Mouse (Mus musculus): ENCODE results near the gene Cadm3. TPM values are rescaled to one million over a fixed set of nuclear protein-coding genes. Genes with fewer than 3 reads are reported as not detected.

Cadm3 gene
- polyA plus RNA-seq, 1 experiment from 2014 or later = 4.9 TPM

- DNase-seq (no peak), ATAC-seq (ENCODE audit: insufficient read depth) (no peak)
- H3K36me3 ChIP-seq (ENCODE audit: insufficient read depth) = no peaks in the 10 kb centered on the region
- H3K4me1 ChIP-seq (ENCODE audit: insufficient read depth) = no peaks in the 10 kb centered on the region
- H3K27ac ChIP-seq (ENCODE audit: low read depth) = no peak overlapping the region
- no peak overlapping the region for H3K4me3 ChIP-seq (ENCODE audit: low read depth, low read length)
- no peak for TF ChIP-seq CTCF (IDR thresholded peaks at IDR 0.05; ENCODE audit: low read depth)
- H3K4me2 ChIP-seq = no peak overlapping the region
- H3K27me3 ChIP-seq (ENCODE audit: insufficient read depth, low read length) = no peaks in the 10 kb centered on the region
- 63% methylated on average over 4 of the region's 4 CpGs for WGBS
- no peak overlapping the region for H3K9ac ChIP-seq
- no peaks in the 10 kb centered on the region for H3K9me3 ChIP-seq (ENCODE audit: low read depth, low read length)
Measured at GRCm38 (mm10) chr1:173359590-173360290, 7.8 kb downstream of the Cadm3 start.

- Histone ChIP-seq H3K4me2 (no peak overlapping the region), H3K27ac (ENCODE audit: low read depth) (no peak overlapping the region), H3K27me3 (ENCODE audit: insufficient read depth, low read length) (no peaks in the 10 kb centered on the region), H3K9me3 (ENCODE audit: low read depth, low read length) (no peaks in the 10 kb centered on the region), H3K36me3 (ENCODE audit: insufficient read depth) (no peaks in the 10 kb centered on the region), H3K4me1 (ENCODE audit: insufficient read depth) (no peaks in the 10 kb centered on the region), H3K9ac (no peak overlapping the region), H3K4me3 (ENCODE audit: low read depth, low read length) (no peak overlapping the region)
- ATAC-seq (ENCODE audit: insufficient read depth) = no peak
- DNase-seq = no peak
- no peak for TF ChIP-seq CTCF (IDR thresholded peaks at IDR 0.05; ENCODE audit: low read depth)
- 48% methylated on average over 4 of the region's 4 CpGs for WGBS
Measured at GRCm38 (mm10) chr1:173357799-173358198, 9.7 kb downstream of the Cadm3 start.

- 79% methylated on average over 2 of the region's 2 CpGs for WGBS
Measured at GRCm38 (mm10) chr1:173356699-173357098, 10.8 kb downstream of the Cadm3 start.

DNA sequence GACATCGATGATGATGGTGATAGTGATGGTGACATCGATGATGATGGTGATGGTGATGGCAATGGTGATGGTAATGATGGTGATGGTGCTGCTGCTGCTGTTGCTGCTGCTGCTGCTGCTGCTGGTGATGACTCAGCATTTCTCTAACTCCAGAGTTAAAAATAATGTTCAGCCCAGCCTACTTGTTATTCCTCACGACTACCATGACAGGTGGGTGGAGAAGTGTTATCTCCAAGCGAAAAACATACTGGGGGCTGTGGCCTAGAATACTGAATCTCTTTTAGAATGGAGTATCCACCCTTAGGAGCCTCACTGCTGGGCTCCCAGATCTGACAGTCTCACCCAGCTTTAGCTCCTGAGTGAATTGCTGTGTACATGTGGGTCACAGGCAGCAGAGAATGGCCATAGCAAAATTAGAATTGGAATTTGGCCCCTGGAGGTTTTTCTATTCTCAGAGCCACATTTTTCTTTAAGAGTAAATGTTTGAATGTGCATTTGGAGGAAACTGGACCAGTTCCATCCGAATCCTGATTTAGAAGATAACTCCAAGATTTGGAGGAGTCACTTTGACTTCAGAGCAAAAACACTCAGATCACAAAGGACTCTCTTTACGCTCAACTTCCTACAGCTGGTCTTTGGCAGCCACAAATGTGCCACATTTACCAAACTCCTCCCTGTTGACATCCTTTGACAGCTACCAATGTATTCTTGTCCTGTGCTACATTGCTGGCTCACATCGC, 12.2 kb downstream of the Cadm3 start:
- DNase-seq (no peak), ATAC-seq (ENCODE audit: insufficient read depth) (no peak)
- H3K27ac ChIP-seq (ENCODE audit: low read depth) = no peak overlapping the region
- no peak overlapping the region for H3K4me3 ChIP-seq (ENCODE audit: low read depth, low read length)
- H3K9me3 ChIP-seq (ENCODE audit: low read depth, low read length) = no peaks in the 10 kb centered on the region
- 73% methylated on average over 7 of the region's 7 CpGs for WGBS
- no peaks in the 10 kb centered on the region for H3K4me1 ChIP-seq (ENCODE audit: insufficient read depth)
- no peak overlapping the region for H3K9ac ChIP-seq
- no peaks in the 10 kb centered on the region for H3K36me3 ChIP-seq (ENCODE audit: insufficient read depth)
- H3K4me2 ChIP-seq = no peak overlapping the region
- no peak for TF ChIP-seq CTCF (IDR thresholded peaks at IDR 0.05; ENCODE audit: low read depth)
- H3K27me3 ChIP-seq (ENCODE audit: insufficient read depth, low read length) = no peaks in the 10 kb centered on the region

More at GRCm38 (mm10) chr1:173356699-173357098, 10.8 kb downstream of the Cadm3 start:
- Histone ChIP-seq H3K36me3 (ENCODE audit: insufficient read depth) (no peaks in the 10 kb centered on the region), H3K9ac (no peak overlapping the region), H3K4me1 (ENCODE audit: insufficient read depth) (no peaks in the 10 kb centered on the region), H3K9me3 (ENCODE audit: low read depth, low read length) (no peaks in the 10 kb centered on the region), H3K4me3 (ENCODE audit: low read depth, low read length) (no peak overlapping the region), H3K4me2 (no peak overlapping the region), H3K27me3 (ENCODE audit: insufficient read depth, low read length) (no peaks in the 10 kb centered on the region), H3K27ac (ENCODE audit: low read depth) (no peak overlapping the region)
- ATAC-seq (ENCODE audit: insufficient read depth) = no peak
- DNase-seq = no peak
- no peak; the same call in 1 of the 2 replicates for TF ChIP-seq CTCF (IDR thresholded peaks at IDR 0.05; ENCODE audit: low read depth)

GRCm38 (mm10) chr1:173350372-173350957, 17.0 kb downstream of the Cadm3 start, which contains the start of gene Aim2:
Gene Aim2, plus strand, starts transcription at chr1:173350879.
- Histone ChIP-seq H3K9ac (0 out of 2 replicates have a peak within 1 kb of the TSS, but pooled peaks have one; percentile 11), H3K4me3 (ENCODE audit: low read depth, low read length) (peak within 1 kb of the TSS; percentile 23), H3K27me3 (ENCODE audit: insufficient read depth, low read length) (no peaks in the 10 kb centered on the region), H3K9me3 (ENCODE audit: low read depth, low read length) (no peaks in the 10 kb centered on the region), H3K36me3 (ENCODE audit: insufficient read depth) (no peaks in the 10 kb centered on the region), H3K4me2 (peak within 1 kb of the TSS; percentile 59), H3K27ac (ENCODE audit: low read depth) (no peak within 1 kb of the TSS), H3K4me1 (ENCODE audit: insufficient read depth) (no peaks in the 10 kb centered on the region)
- no peak for TF ChIP-seq CTCF (IDR thresholded peaks at IDR 0.05; ENCODE audit: low read depth)
- WGBS = 8% methylated on average over 10 of the region's 10 CpGs
- ATAC-seq (ENCODE audit: insufficient read depth) = peak; percentile 73
- DNase-seq = peak; percentile 5

- ATAC-seq (ENCODE audit: insufficient read depth) (peak; percentile 96), DNase-seq (peak; percentile 81)
- Histone ChIP-seq H3K4me3 (ENCODE audit: low read depth, low read length) (peak overlapping the region; percentile 23), H3K36me3 (ENCODE audit: insufficient read depth) (no peaks in the 10 kb centered on the region), H3K9me3 (ENCODE audit: low read depth, low read length) (no peaks in the 10 kb centered on the region), H3K9ac (0 out of 2 replicates have a peak overlapping the region, but pooled peaks have one; percentile 11), H3K4me1 (ENCODE audit: insufficient read depth) (no peaks in the 10 kb centered on the region), H3K27me3 (ENCODE audit: insufficient read depth, low read length) (no peaks in the 10 kb centered on the region), H3K27ac (ENCODE audit: low read depth) (no peak overlapping the region), H3K4me2 (peak overlapping the region; percentile 59)
- 1% methylated on average over 6 of the region's 6 CpGs for WGBS
- no peak for TF ChIP-seq CTCF (IDR thresholded peaks at IDR 0.05; ENCODE audit: low read depth)
Measured at GRCm38 (mm10) chr1:173349946-173350345, 17.5 kb downstream of the Cadm3 start.

GRCm38 (mm10) chr1:173349192-173349591, 18.3 kb downstream of the Cadm3 start:
- no peak for ATAC-seq (ENCODE audit: insufficient read depth)
- WGBS = 60% methylated on average over 5 of the region's 5 CpGs

More at GRCm38 (mm10) chr1:173349192-173349591, 18.3 kb downstream of the Cadm3 start:
- H3K27me3 ChIP-seq (ENCODE audit: insufficient read depth, low read length) = no peaks in the 10 kb centered on the region
- H3K27ac ChIP-seq (ENCODE audit: low read depth) = no peak overlapping the region
- H3K9me3 ChIP-seq (ENCODE audit: low read depth, low read length) = no peaks in the 10 kb centered on the region
- no peak overlapping the region for H3K9ac ChIP-seq
- no peak for DNase-seq
- no peaks in the 10 kb centered on the region for H3K36me3 ChIP-seq (ENCODE audit: insufficient read depth)
- no peaks in the 10 kb centered on the region for H3K4me1 ChIP-seq (ENCODE audit: insufficient read depth)
- TF ChIP-seq CTCF (IDR thresholded peaks at IDR 0.05; ENCODE audit: low read depth) = no peak
- no peak overlapping the region for H3K4me3 ChIP-seq (ENCODE audit: low read depth, low read length)
- H3K4me2 ChIP-seq = no peak overlapping the region

All from lung, embryonic 14.5 days (tissue).